Mouse (Mus musculus): ENCODE measurements around the gene Rbpj. TPM values are rescaled to one million over a fixed set of nuclear protein-coding genes. Genes with fewer than 3 reads are reported as not detected.
A peak's percentile ranks its signal among the peaks of the same experiment; 100 is the strongest.

The Rbpj gene
- polyA plus RNA-seq, 2 experiments: 49.7 to 57.3 TPM

GRCm38 (mm10) chr5:53460196-53460595 is 5.8 kb upstream of the Rbpj start:
- ATAC-seq (ENCODE audit: low FRiP score, low read depth) (no peak), DNase-seq (ENCODE audit: low spot score) (no peak)
- H3K4me2 ChIP-seq (replicated peaks; ENCODE audit: low read depth, low read length, severe bottlenecking): no peak overlapping the region
- no peak for TF ChIP-seq POLR2A (IDR thresholded peaks at IDR 0.05; ENCODE audit: borderline replicate concordance, extremely low read depth, insufficient read depth, insufficient read length)
- no peak overlapping the region for H3K27ac ChIP-seq (replicated peaks; ENCODE audit: low read depth, low read length)
- H3K9ac ChIP-seq (ENCODE audit: low read depth, low read length, severe bottlenecking): no peak overlapping the region
- 64% methylated on average over 5 of the region's 5 CpGs for WGBS
- no peaks in the 10 kb centered on the region for H3K9me3 ChIP-seq (ENCODE audit: control insufficient read depth, low read length)
- no peaks in the 10 kb centered on the region for H3K4me1 ChIP-seq (ENCODE audit: control insufficient read depth, insufficient read depth, low read length)
- H3K36me3 ChIP-seq (ENCODE audit: control insufficient read depth, insufficient read depth, low read length): no peaks in the 10 kb centered on the region
- no peaks in the 10 kb centered on the region for H3K27me3 ChIP-seq (ENCODE audit: control insufficient read depth, insufficient read depth, low read length)
- H3K4me3 ChIP-seq (replicated peaks; ENCODE audit: low read length): no peak overlapping the region

- TF ChIP-seq POLR2A (IDR thresholded peaks at IDR 0.05; ENCODE audit: borderline replicate concordance, extremely low read depth, insufficient read depth, insufficient read length): no peak
- Histone ChIP-seq H3K9me3 (ENCODE audit: control insufficient read depth, low read length) (no peaks in the 10 kb centered on the region), H3K9ac (ENCODE audit: low read depth, low read length, severe bottlenecking) (no peak overlapping the region), H3K36me3 (ENCODE audit: control insufficient read depth, insufficient read depth, low read length) (no peaks in the 10 kb centered on the region), H3K27ac (replicated peaks; ENCODE audit: low read depth, low read length) (no peak overlapping the region), H3K27me3 (ENCODE audit: control insufficient read depth, insufficient read depth, low read length) (no peaks in the 10 kb centered on the region), H3K4me1 (ENCODE audit: control insufficient read depth, insufficient read depth, low read length) (no peaks in the 10 kb centered on the region), H3K4me2 (replicated peaks; ENCODE audit: low read depth, low read length, severe bottlenecking) (no peak overlapping the region), H3K4me3 (replicated peaks; ENCODE audit: low read length) (no peak overlapping the region)
- WGBS: 77% methylated on average over 11 of the region's 11 CpGs
- no peak for DNase-seq (ENCODE audit: low spot score)
- no peak for ATAC-seq (ENCODE audit: low FRiP score, low read depth)
These were observed 2.6 kb upstream of the Rbpj start for GRCm38 (mm10) chr5:53463098-53464018.

- no peaks in the 10 kb centered on the region for H3K27me3 ChIP-seq (ENCODE audit: control insufficient read depth, insufficient read depth, low read length)
- WGBS: 76% methylated on average over 16 of the region's 16 CpGs
- no peak overlapping the region for H3K9ac ChIP-seq (ENCODE audit: low read depth, low read length, severe bottlenecking)
- DNase-seq (ENCODE audit: low spot score) (no peak), ATAC-seq (ENCODE audit: low FRiP score, low read depth) (no peak)
- no peak overlapping the region for H3K4me2 ChIP-seq (replicated peaks; ENCODE audit: low read depth, low read length, severe bottlenecking)
- H3K4me3 ChIP-seq (replicated peaks; ENCODE audit: low read length): no peak overlapping the region
- H3K9me3 ChIP-seq (ENCODE audit: control insufficient read depth, low read length): no peaks in the 10 kb centered on the region
- no peak for TF ChIP-seq POLR2A (IDR thresholded peaks at IDR 0.05; ENCODE audit: borderline replicate concordance, extremely low read depth, insufficient read depth, insufficient read length)
- H3K36me3 ChIP-seq (ENCODE audit: control insufficient read depth, insufficient read depth, low read length): no peaks in the 10 kb centered on the region
- no peak overlapping the region for H3K27ac ChIP-seq (replicated peaks; ENCODE audit: low read depth, low read length)
- H3K4me1 ChIP-seq (ENCODE audit: control insufficient read depth, insufficient read depth, low read length): peaks cover 19% of the 10 kb centered on the region
These were observed 726 bp downstream of the Rbpj start for GRCm38 (mm10) chr5:53466422-53467333.

- TF ChIP-seq POLR2A (IDR thresholded peaks at IDR 0.05; ENCODE audit: borderline replicate concordance, extremely low read depth, insufficient read depth, insufficient read length): no peak
- no peak for ATAC-seq (ENCODE audit: low FRiP score, low read depth)
- WGBS: 63% methylated on average over 9 of the region's 9 CpGs
- no peaks in the 10 kb centered on the region for H3K27me3 ChIP-seq (ENCODE audit: control insufficient read depth, insufficient read depth, low read length)
- H3K4me2 ChIP-seq (replicated peaks; ENCODE audit: low read depth, low read length, severe bottlenecking): no peak overlapping the region
- peaks cover 23% of the 10 kb centered on the region for H3K4me1 ChIP-seq (ENCODE audit: control insufficient read depth, insufficient read depth, low read length)
- no peak overlapping the region for H3K4me3 ChIP-seq (replicated peaks; ENCODE audit: low read length)
- H3K9me3 ChIP-seq (ENCODE audit: control insufficient read depth, low read length): no peaks in the 10 kb centered on the region
- H3K9ac ChIP-seq (ENCODE audit: low read depth, low read length, severe bottlenecking): no peak overlapping the region
- H3K36me3 ChIP-seq (ENCODE audit: control insufficient read depth, insufficient read depth, low read length): no peaks in the 10 kb centered on the region
- DNase-seq (ENCODE audit: low spot score): no peak
- no peak overlapping the region for H3K27ac ChIP-seq (replicated peaks; ENCODE audit: low read depth, low read length)
These were observed 1.6 kb downstream of the Rbpj start for GRCm38 (mm10) chr5:53467602-53468001.

- Histone ChIP-seq H3K27ac (replicated peaks; ENCODE audit: low read depth, low read length) (no peak overlapping the region), H3K9me3 (ENCODE audit: control insufficient read depth, low read length) (no peaks in the 10 kb centered on the region), H3K4me3 (replicated peaks; ENCODE audit: low read length) (no peak overlapping the region), H3K4me1 (ENCODE audit: control insufficient read depth, insufficient read depth, low read length) (peaks cover 24% of the 10 kb centered on the region), H3K9ac (ENCODE audit: low read depth, low read length, severe bottlenecking) (no peak overlapping the region), H3K4me2 (replicated peaks; ENCODE audit: low read depth, low read length, severe bottlenecking) (no peak overlapping the region), H3K36me3 (ENCODE audit: control insufficient read depth, insufficient read depth, low read length) (no peaks in the 10 kb centered on the region), H3K27me3 (ENCODE audit: control insufficient read depth, insufficient read depth, low read length) (no peaks in the 10 kb centered on the region)
- peak; percentile 67 for ATAC-seq (ENCODE audit: low FRiP score, low read depth)
- WGBS: 52% methylated on average over 8 of the region's 8 CpGs
- DNase-seq (ENCODE audit: low spot score): peak; percentile 61
- TF ChIP-seq POLR2A (IDR thresholded peaks at IDR 0.05; ENCODE audit: borderline replicate concordance, extremely low read depth, insufficient read depth, insufficient read length): no peak
These were observed 2.4 kb downstream of the Rbpj start for GRCm38 (mm10) chr5:53468366-53468765.

Measured in limb, embryonic 14.5 days (tissue).